Mouse (Mus musculus) forebrain, embryonic 12.5 days (tissue): ENCODE data around the gene Add1. TPM values are rescaled to one million over a fixed set of nuclear protein-coding genes. Genes with fewer than 3 reads are reported as not detected.
"Not testable (repeated sequence)": the region's sequence is repeated elsewhere in the genome, so short reads cannot be mapped to it uniquely, and the experiment has no call there.

Experiments
- ATAC-seq: fragments of 200-750 bp; cut with Nextera tagmentation; 2 replicates; pipeline ENCODE4 v1.8.0; 2017; ENCODE audit warnings: moderate TSS enrichment; ENCODE audit not compliant: low FRiP score
- H3K27ac ChIP-seq: fragments of 300-500 bp; sonication (generic); 2 replicates; pipeline ENCODE4 v1.5.1; 2016; ENCODE audit warnings: mild to moderate bottlenecking
- H3K27me3 ChIP-seq: fragments of 300-500 bp; sonication (generic); 2 replicates; pipeline ENCODE4 v1.6.1; 2016; ENCODE audit warnings: mild to moderate bottlenecking
- H3K36me3 ChIP-seq: fragments of 300-500 bp; sonication (generic); replicated peaks from 2 replicates; pipeline ENCODE4 v1.6.1; 2016; ENCODE audit warnings: mild to moderate bottlenecking
- H3K4me1 ChIP-seq: fragments of 300-500 bp; sonication (generic); 2 replicates; pipeline ENCODE4 v1.6.1; 2016
- H3K4me2 ChIP-seq: fragments of 300-500 bp; sonication (generic); 2 replicates; pipeline ENCODE4 v1.6.1; 2016; ENCODE audit warnings: mild to moderate bottlenecking, moderate library complexity
- H3K4me3 ChIP-seq: fragments of 300-500 bp; sonication (generic); replicated peaks from 2 replicates; pipeline ENCODE4 v1.5.1; 2016; ENCODE audit warnings: mild to moderate bottlenecking
- H3K9ac ChIP-seq: fragments of 300-500 bp; sonication (generic); 2 replicates; pipeline ENCODE4 v1.6.1; 2016; ENCODE audit warnings: mild to moderate bottlenecking
- H3K9me3 ChIP-seq: fragments of 300-500 bp; sonication (generic); 2 replicates; pipeline ENCODE4 v1.6.1; 2016
- WGBS: fragments of 180-500 bp; shearing (Covaris S2); methylation state at CpG from one replicate; pipeline ENCODE4 v1.1.7; 2016; 5-methylcytosine and 5-hydroxymethylcytosine counted together
- polyA plus RNA-seq: library from polyadenylated mRNA; unstranded; fragments of >200 nt; fragmentation: Nextera tagmentation; extraction: Ambion mirVana; gene quantifications from 2 replicates; pipeline ENCODE4 v1.2.1, GENCODE M21; 2016

Gene Add1
- polyA plus RNA-seq, 1 experiment from 2014 or later: 197 TPM

DNA sequence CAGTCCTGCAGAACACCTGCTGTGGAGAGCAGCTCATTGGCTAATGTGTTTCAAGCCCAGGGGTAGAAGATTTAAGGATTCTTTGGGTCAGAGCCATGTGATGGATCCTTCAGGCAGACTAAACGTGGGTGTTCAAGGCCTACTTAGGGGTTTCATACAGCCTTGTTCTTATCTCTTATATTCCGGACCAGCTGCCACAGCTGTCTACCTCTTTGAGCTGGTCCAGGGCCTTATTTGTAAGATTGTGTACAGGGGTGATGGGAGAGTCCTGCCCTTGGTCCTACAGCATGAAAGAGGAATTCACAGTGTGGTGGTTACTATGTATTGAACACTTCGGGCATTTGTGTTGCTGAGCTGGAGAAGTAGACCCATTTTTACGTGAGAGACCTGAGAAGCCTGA lies 9.2 kb upstream of the Add1 start:
- ATAC-seq: no peak
- Histone ChIP-seq H3K4me2 (no peak overlapping the region), H3K36me3 (peaks cover 51% of the 10 kb centered on the region), H3K9ac (no peak overlapping the region), H3K27ac (no peak overlapping the region), H3K9me3 (no peaks in the 10 kb centered on the region), H3K27me3 (no peaks in the 10 kb centered on the region), H3K4me1 (no peaks in the 10 kb centered on the region; the same call in 1 of the 2 replicates), H3K4me3 (no peak overlapping the region)
- 88% methylated on average over 4 of the region's 4 CpGs for WGBS

DNA sequence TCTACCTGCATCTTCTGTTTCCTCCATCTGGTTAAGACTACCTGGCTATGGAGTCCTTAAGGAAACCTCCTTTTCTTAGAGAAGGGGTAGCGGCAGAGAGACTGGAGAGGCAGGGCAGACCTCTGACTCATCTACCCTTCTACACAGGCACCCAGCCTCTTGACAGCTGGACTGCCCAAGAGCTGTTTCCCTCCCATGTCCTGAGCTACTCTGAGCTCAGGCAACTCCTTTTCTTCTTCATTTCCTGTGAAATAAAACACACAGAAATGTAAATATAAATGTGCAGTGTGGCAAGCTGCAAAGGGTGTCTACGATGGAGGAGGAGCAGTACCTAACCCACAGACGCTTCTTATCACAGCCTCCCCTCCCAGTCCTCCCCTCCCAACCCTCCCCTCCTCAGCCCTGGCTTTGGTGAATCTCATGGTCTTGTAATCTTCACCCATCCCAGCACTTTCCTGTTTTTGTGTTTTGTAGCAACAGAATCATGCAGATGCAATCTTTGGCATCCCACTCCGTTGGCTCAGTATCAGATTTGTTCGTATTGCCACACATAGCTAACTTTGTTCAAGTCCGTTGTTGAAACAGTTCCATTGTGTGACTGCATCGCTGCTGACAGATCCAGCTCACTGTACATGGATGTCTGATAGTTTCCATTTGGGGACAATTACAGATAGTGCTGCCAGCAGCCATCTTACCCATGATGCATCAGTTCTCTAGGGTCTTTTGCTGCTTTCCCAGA lies 7.8 kb upstream of the Add1 start:
- Histone ChIP-seq H3K4me2 (no peak overlapping the region), H3K4me3 (no peak overlapping the region), H3K4me1 (no peaks in the 10 kb centered on the region; the same call in 1 of the 2 replicates), H3K27me3 (no peaks in the 10 kb centered on the region), H3K27ac (no peak overlapping the region; the same call in 1 of the 2 replicates), H3K36me3 (peaks cover 37% of the 10 kb centered on the region), H3K9me3 (no peaks in the 10 kb centered on the region), H3K9ac (no peak overlapping the region)
- no peak for ATAC-seq
- WGBS: 87% methylated on average over 7 of the region's 7 CpGs

DNA sequence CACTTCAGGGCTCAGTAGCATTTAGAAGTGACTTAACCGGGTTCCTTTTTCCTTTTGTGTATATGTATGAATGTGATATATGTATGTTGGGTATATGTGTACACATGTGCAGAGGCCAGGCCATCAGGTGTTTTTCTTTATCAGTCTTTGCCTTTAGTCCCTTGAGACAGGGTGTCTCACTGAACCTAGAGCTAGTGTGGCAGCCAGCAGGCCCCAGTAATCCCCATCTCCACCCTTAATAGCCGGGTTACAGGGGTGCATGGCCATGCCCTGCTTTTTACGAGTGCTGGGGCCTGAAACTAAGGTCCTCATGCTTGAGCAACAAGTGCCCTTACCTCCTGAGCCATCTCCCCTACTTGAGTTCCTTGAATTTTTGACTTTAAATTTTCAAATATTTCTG lies 1.9 kb upstream of the Add1 start:
- Histone ChIP-seq H3K36me3 (no peaks in the 10 kb centered on the region), H3K27ac (no peak overlapping the region), H3K9me3 (no peaks in the 10 kb centered on the region), H3K4me1 (peaks cover 17% of the 10 kb centered on the region), H3K9ac (no peak overlapping the region), H3K4me3 (no peak overlapping the region), H3K4me2 (no peak overlapping the region), H3K27me3 (no peaks in the 10 kb centered on the region)
- WGBS: 90% methylated on average over 3 of the region's 3 CpGs
- ATAC-seq: no peak

DNA sequence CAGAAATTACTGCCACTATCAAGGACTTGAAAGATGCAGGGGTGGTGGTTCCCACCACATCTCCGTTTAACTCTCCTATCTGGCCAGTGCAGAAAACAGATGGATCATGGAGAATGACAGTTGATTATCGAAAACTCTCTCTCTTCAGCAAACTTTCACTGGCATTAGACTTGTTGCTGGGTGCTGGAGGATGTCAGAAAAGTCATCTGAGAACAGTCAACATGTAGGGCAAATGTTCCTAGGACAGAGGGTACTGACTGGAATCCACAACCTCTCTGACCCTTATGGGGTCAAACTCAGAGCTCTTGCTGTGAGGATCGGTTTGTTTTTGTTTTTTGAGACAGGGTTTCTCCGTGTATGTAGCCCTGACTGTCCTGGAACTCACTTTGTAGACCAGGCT lies 896 bp upstream of the Add1 start:
- not testable (repeated sequence) for H3K27me3 ChIP-seq, H3K36me3 ChIP-seq, ATAC-seq, H3K9me3 ChIP-seq
- Histone ChIP-seq H3K4me1 (peaks cover 17% of the 10 kb centered on the region), H3K27ac (peak overlapping the region; percentile 91), H3K4me3 (peak overlapping the region; percentile 98), H3K9ac (peak overlapping the region; percentile 99), H3K4me2 (peak overlapping the region; percentile 68)
- WGBS: 54% methylated on average over 4 of the region's 4 CpGs

DNA sequence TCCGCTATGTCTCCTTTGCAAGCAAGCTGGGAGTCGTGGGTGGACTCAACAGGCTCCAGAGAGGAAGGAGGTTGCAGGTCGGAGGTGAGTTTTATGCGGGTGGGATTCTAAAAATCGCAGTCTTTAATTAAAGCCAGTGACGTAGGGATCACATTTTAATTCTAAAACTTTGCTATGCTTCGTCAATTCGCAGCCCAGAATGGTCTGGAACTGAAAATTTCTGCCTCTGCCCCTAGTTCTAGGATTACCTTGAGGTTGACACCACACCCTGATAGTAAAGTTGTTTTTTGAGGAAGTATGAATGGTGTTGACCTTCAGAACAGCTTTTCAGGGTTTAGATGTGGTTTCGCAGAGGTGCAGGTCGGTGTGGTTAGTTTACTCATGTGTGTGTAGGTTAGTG lies 1.3 kb downstream of the Add1 start:
- H3K9me3 ChIP-seq: no peaks in the 10 kb centered on the region
- no peak for ATAC-seq
- H3K36me3 ChIP-seq: 0 out of 2 replicates have a peak, but pooled peaks cover 5% of the 10 kb centered on the region
- peaks cover 17% of the 10 kb centered on the region for H3K4me1 ChIP-seq
- 46% methylated on average over 10 of the region's 10 CpGs for WGBS
- H3K4me3 ChIP-seq: peak overlapping the region; percentile 98
- no peaks in the 10 kb centered on the region for H3K27me3 ChIP-seq
- H3K4me2 ChIP-seq: peak overlapping the region; percentile 68
- H3K27ac ChIP-seq: no peak overlapping the region
- peak overlapping the region; percentile 99 for H3K9ac ChIP-seq

DNA sequence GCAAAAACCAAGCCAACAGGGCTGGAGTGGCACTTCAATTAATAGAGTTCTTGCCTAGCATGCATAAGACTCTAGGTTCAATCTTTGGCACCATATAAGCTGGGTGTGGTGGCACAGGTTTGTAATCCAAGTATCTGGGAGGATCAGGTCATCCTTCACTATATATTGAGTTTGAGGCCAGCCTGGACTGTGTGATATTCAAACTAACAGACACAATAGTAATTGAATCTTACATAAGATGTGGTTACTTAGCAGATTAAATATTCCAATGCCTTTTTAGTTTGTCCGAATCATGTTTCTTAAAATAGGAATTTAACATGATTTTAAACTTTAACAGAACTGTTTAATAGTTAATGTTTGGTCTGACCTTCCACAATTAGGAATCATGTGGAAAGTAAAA lies 2.8 kb downstream of the Add1 start:
- H3K9ac ChIP-seq: no peak overlapping the region
- WGBS: 96% methylated on average over 1 of the region's 1 CpGs
- H3K4me1 ChIP-seq: peaks cover 17% of the 10 kb centered on the region
- ATAC-seq: no peak
- H3K27ac ChIP-seq: no peak overlapping the region
- H3K27me3 ChIP-seq: no peaks in the 10 kb centered on the region
- no peak overlapping the region for H3K4me2 ChIP-seq
- no peaks in the 10 kb centered on the region for H3K9me3 ChIP-seq
- 0 out of 2 replicates have a peak, but pooled peaks cover 5% of the 10 kb centered on the region for H3K36me3 ChIP-seq
- H3K4me3 ChIP-seq: no peak overlapping the region

DNA sequence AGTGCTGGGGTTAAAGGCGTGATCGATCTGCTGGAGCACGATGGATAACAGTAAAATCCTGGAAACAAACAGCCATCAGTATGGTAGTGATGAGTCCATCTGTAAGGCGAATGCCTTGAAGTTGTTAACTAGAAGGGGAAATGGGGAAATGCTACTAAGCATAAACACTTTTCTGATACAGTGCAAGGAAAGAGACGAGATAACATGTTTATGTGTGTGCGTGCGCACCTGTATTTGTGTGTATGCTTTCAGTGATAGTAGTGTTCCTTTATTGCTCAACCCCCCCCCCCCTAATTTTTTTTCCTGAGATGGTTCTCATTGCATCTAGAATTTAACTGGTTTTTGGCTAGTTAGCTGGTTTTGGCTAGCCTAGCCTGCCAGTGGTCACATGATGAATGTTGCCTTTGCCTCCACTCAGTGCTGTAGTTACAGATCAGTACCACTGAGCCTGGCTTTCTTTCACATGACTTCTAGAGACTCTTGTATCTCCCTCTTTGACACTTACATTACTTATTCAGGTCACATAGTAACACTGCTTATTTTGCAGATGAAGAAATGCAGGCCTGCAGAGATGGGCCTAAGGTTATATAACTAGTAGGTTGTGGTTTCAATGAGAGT lies 4.7 kb downstream of the Add1 start:
- Histone ChIP-seq H3K27ac (no peak overlapping the region), H3K4me3 (no peak overlapping the region), H3K27me3 (no peaks in the 10 kb centered on the region), H3K4me1 (peaks cover 20% of the 10 kb centered on the region), H3K9me3 (no peaks in the 10 kb centered on the region), H3K36me3 (0 out of 2 replicates have a peak, but pooled peaks cover 5% of the 10 kb centered on the region), H3K9ac (no peak overlapping the region), H3K4me2 (no peak overlapping the region)
- ATAC-seq: no peak
- 97% methylated on average over 7 of the region's 7 CpGs for WGBS

DNA sequence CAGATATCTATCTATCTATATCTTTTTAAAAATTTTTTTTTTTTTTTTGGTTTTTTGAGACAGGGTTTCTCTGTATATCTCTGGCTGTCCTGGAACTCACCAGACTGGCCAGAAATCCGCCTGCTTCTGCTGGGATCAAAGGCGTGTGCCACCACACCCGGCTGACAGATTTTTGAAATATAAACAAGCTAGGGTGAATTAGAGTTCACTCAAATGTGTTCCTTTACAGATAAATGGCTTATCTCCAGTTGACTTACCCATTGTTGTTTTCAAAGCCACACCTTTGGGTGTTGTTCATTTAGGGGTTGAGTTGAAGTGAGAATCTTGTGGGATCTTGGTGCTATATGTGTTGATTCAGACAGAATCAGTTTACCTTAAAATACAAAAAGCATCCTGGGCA lies 5.9 kb downstream of the Add1 start:
- H3K4me3 ChIP-seq: no peak overlapping the region
- H3K9ac ChIP-seq: no peak overlapping the region
- no peak overlapping the region for H3K4me2 ChIP-seq
- WGBS: 90% methylated on average over 3 of the region's 3 CpGs
- 0 out of 2 replicates have a peak, but pooled peaks cover 5% of the 10 kb centered on the region for H3K36me3 ChIP-seq
- H3K27ac ChIP-seq: no peak overlapping the region
- H3K4me1 ChIP-seq: peaks cover 20% of the 10 kb centered on the region
- no peaks in the 10 kb centered on the region for H3K27me3 ChIP-seq
- no peaks in the 10 kb centered on the region for H3K9me3 ChIP-seq
- no peak for ATAC-seq

DNA sequence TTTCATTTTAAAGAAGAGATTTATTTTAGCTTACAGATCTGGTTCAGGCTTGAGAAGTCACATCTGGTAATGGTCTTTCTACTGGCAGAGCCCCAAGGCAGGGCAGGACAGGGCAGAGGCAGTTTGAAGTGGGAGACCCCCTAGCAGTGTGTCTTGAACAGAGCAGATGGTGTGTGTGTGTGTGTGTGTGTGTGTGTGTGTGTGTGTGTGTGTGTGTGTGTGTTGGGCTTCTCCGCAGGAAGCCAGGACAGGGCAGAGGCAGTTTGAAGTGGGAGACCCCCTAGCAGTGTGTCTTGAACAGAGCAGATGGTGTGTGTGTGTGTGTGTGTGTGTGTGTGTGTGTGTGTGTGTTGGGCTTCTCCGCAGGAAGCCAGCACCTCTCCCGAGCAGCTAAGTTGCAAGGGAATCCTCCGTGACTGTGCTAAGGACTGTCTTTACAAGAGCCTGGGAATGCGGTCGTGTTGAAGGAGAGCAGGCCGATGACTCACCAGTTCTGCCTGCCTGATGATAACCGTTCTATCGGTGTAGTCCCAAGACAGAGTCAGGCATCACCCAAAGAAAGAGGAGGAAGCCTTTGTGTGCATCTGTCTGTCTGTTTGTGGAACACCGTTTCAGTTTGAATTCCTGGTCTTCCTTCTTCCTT lies 8.3 kb downstream of the Add1 start:
- H3K27me3 ChIP-seq, H3K4me1 ChIP-seq, H3K4me3 ChIP-seq, H3K9me3 ChIP-seq, H3K9ac ChIP-seq, H3K36me3 ChIP-seq, H3K4me2 ChIP-seq: not testable (repeated sequence)
- peak; percentile 55 for ATAC-seq
- 50% methylated on average over 10 of the region's 10 CpGs for WGBS
- H3K27ac ChIP-seq: peak overlapping the region; percentile 73; the same call in 1 of the 2 replicates

DNA sequence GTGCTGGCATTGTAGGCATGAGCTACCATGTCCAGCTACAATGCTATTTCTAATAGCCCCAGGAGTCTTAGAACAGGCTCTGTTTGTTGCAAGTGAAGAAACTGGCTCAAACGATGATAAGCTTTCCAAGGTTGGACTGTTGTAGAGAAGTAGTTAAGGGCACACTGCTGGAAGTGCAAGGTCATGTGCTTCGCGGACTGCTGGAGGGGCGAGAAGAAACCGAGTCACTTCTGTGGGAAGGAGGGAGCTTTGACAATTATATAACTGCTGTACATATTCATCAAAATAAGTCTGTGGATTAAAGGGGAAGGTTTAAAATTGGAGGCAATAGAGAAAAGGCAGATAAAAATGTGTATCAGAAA lies 8.8 kb downstream of the Add1 start:
- H3K27ac ChIP-seq: peak overlapping the region; percentile 73; the same call in 1 of the 2 replicates
- no peaks in the 10 kb centered on the region for H3K27me3 ChIP-seq
- ATAC-seq: no peak
- H3K9ac ChIP-seq: no peak overlapping the region
- 74% methylated on average over 5 of the region's 5 CpGs for WGBS
- H3K36me3 ChIP-seq: 0 out of 2 replicates have a peak, but pooled peaks cover 5% of the 10 kb centered on the region
- H3K4me2 ChIP-seq: no peak overlapping the region
- no peaks in the 10 kb centered on the region for H3K9me3 ChIP-seq
- H3K4me3 ChIP-seq: no peak overlapping the region
- H3K4me1 ChIP-seq: peaks cover 14% of the 10 kb centered on the region

DNA sequence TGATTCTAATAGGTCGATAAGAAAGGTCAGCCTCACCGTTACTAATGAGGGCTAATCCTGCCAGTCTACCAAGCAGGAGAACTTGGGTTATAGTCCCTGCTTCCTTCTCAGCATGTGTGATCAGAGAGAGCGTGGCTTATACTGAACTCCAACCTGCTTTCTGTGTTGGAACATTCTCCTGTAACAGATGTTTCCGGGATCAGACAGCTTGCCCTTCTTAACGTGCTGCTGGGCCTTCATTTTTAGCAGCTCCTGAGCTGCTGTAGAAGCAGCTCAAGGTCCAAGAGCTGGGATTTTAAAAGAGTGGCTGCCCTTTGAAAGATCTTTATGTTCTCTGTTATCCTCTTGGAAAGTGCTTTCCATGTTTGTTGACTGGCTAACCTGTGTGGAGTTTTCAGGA lies 11.8 kb downstream of the Add1 start:
- WGBS: 69% methylated on average over 5 of the region's 5 CpGs
- no peak overlapping the region for H3K27ac ChIP-seq
- no peak overlapping the region for H3K9ac ChIP-seq
- no peak overlapping the region for H3K4me3 ChIP-seq
- H3K4me1 ChIP-seq: peaks cover 25% of the 10 kb centered on the region
- H3K4me2 ChIP-seq: no peak overlapping the region
- no peaks in the 10 kb centered on the region for H3K9me3 ChIP-seq
- H3K36me3 ChIP-seq: no peaks in the 10 kb centered on the region
- no peaks in the 10 kb centered on the region for H3K27me3 ChIP-seq
- no peak for ATAC-seq

DNA sequence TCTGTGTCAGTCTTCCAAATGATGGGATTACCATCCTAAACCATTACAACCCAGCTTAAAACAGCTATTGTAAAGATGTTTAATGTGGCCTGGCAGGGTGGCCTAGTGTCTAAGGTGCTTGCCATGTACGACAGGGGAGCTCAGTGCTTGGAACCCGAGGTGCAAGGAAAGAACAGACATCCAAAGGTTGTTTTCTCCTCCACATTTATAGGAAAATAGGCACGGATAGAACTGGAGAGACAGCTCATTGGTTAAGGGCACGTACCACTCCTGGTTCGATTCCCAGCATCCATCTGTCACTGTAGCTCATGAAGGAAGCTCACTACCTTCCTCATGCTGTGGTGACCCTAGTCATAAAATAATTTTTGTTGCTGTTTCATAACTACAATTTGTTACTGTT lies 14.4 kb downstream of the Add1 start:
- no peak for ATAC-seq
- Histone ChIP-seq H3K27me3 (no peaks in the 10 kb centered on the region), H3K36me3 (no peaks in the 10 kb centered on the region), H3K9me3 (no peaks in the 10 kb centered on the region), H3K4me3 (no peak overlapping the region), H3K4me2 (no peak overlapping the region), H3K9ac (no peak overlapping the region), H3K4me1 (peaks cover 29% of the 10 kb centered on the region), H3K27ac (no peak overlapping the region)
- 73% methylated on average over 5 of the region's 5 CpGs for WGBS
